Mouse (Mus musculus): ENCODE measurements around the gene Gm49322.

DNA sequence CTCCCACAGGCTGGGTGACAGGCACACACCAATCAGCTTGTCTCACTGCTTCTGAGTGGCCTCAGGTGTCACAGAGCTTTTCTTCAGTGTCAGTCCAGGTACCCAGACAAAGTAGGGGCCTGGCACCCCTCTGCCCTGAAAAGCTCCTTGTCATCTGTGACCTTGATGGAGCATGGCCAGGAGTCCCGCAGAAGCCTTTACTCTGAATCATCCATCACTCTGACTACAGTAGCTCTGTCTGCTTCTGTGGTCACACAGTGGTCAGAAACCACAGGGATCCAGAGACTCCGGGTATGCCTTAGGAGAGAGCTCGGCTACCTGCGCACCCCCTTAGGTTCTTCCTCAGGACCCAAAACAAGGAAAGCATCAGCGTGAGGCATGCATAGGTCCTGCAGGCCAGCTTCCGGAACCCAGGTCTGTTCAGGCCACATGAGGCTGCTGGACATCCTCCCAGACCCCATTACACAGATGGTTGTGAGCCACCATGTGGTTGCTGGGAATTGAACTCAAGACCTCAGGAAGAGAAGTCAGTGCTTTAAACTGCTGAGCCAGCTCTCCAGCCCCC, 47.4 kb downstream of the Gm49322 start:
- no peak for TF ChIP-seq CTCF (IDR thresholded peaks at IDR 0.05; ENCODE audit: control insufficient read depth, insufficient read depth, low read length)
- TF ChIP-seq POLR2A (IDR thresholded peaks at IDR 0.05; ENCODE audit: borderline replicate concordance, control insufficient read depth, low read depth, low read length): no peak

Measured in bone marrow, adult 2 months (tissue).